Mouse (Mus musculus) urinary bladder, postnatal 4 days (tissue): Measurements from ENCODE around the gene Neil1.

ENCODE experiments used
- DNase-seq, 2 experiments: peaks; one replicate each; pipeline ENCODE4 v3.0.0; 2021 to 2022; ENCODE audit warnings: low spot score in 2 of 2

Gene Neil1

GRCm38 (mm10) chr9:57148144-57148878 is at the start of gene Neil1:
TSS of gene Neil1 (minus strand) at chr9:57148305.
- peak; percentile 75 to 76 for DNase-seq

DNA sequence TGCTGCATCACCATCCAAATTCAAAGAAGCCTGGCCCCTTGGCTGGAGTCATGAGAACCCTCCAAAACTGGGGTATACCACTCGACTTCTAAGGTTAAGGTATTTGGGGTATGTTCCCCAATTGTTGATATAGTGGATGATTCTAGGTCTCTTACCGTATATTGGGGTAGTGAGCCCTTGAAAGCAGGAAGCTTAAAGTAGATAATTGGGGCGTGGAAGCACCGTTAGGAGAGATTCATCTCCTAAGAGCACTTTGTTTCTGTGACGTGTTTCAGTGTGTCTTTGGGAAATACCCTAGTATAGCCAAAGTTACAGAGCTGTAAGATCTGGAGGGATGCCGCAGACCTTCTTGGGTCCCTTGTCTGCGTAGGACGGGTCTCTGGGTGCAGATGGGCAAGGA is 49.3 kb upstream of the Neil1 start:
- DNase-seq: no peak

- DNase-seq: no peak
These were observed 48.6 kb upstream of the Neil1 start for GRCm38 (mm10) chr9:57196708-57197107.

DNA sequence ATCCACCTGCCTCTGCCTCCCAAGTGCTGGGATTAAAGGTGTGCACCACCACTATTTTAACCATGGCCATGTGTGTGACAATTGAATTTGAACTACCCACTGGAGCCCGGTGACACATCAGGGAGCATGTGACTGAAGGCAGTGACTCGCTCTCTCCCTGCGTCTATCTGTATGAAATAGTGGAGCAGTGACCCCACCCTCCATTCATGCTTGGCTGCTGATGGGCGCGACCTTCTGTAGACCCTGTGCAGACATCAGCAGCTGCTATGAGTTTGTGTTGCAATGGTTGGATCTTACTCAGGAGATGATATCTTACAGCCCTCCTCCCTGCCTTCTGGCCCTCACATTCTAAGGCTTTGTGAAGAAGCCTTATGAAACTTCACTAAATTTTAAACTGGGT is 20.3 kb upstream of the Neil1 start:
- DNase-seq: no peak

- no peak for DNase-seq
These were observed 18.1 kb upstream of the Neil1 start for GRCm38 (mm10) chr9:57166173-57166572.

GRCm38 (mm10) chr9:57163137-57163536 is 15.0 kb upstream of the Neil1 start:
- no peak for DNase-seq

DNA sequence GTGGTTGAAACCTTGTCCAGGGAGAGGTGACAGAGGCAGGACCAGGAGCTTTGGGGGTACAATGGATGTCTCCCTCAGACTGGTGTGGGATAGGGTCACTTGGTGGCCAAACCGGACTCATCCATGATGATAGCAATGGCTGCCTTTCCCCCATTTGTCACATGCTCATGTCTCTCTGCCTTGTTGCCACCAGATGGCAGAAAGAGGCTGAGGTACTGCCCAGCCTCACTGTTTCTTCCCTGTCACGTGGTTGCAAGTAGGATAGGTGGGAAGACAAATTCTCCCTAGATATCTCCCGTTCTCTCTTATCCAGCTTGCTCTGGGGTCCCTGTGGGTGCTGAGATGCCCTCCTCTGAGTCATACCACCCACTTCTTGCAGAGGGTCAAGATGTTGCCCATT is 14.4 kb upstream of the Neil1 start:
- DNase-seq: no peak

- DNase-seq: no peak
These were observed 10.4 kb upstream of the Neil1 start for GRCm38 (mm10) chr9:57158506-57158905.

DNA sequence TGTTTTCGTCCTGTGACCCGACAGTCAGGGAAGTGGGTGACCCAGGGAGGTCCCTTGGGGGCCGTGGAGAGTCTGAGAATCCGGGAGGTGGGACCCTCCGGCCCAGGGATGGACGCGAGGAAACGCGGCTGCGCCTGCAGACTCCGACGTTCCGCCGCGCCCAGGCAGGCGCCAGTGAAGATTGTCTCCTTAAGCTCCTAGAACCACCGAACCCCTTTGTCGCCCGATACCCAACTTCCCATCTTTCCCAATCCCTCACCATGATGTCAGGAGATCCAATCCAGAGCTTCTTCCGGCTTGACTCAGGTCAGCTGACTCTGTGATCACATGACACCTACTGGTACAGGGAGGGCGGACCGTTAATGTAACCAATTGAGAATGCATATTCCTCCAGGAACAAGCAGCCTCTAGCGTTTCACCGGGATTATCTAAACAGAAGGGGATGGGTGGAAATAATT is 9.9 kb upstream of the Neil1 start, which contains the start of gene Commd4:
TSS of gene Commd4 (minus strand) at position 319 of the 458 bp plus-strand sequence.
- peak; percentile 80 to 94 for DNase-seq

DNA sequence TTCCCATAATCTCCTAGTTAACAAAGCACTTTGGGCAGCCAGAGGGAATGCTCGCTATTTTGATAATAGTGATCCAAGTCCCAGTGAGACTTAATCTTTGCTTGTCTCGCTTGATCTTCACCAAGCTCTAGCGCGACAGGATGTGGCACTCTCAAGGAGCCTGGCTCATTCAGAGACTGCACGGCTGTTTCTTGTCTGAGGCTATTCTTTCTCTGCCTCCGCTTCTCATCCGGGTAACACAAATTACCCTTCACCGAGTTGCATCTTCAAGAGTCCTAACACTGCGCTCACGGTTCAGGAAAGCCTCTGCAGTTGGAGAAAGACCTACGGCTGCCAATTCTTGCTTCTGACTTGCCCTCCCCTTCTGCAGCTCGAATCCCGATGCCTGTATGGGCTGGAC is 9.4 kb upstream of the Neil1 start:
- DNase-seq: no peak

- no peak for DNase-seq
These were observed 8.7 kb upstream of the Neil1 start for GRCm38 (mm10) chr9:57156823-57157222.

GRCm38 (mm10) chr9:57156383-57156782 is 8.3 kb upstream of the Neil1 start:
- DNase-seq: no peak

DNA sequence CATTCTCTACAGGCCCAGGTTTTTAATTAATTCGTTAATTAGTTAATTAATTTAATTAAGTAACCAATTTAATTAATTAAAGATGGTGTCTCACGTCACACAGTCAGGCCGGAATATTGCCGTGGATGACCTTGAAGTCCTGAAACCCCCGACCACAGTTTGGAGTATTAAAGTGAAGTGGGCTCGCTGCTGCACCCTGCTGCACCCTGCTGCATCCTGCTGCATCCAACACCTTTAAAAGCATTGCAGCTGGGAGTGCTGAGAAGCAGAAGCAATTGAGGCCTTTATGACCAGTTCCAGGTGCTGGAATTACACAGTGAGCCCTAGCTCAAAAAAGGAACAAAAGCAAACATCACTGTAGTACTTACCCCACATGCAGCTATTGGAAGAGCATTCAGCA is 4.2 kb upstream of the Neil1 start:
- no peak for DNase-seq

- DNase-seq: no peak
These were observed 2.1 kb upstream of the Neil1 start for GRCm38 (mm10) chr9:57150192-57150591.

DNA sequence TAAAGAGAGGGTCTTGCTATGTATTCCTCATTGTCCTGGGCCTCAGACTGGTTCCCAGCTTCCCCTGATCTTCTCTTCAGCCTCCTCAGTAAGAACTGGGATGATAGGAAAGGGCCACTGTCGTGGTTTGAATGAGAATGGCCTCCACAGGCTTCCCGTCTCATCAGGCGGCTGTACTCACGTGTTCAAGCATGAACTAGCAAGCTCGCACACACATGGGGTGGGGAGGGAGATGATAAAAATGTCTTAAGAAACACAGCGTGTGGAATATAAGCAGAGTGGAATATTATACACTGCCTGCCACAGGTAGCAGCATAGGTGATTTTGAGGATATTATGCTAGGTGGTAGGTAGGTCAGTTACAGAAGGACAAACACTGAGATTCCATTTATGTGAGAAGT is 916 bp upstream of the Neil1 start:
- no peak for DNase-seq

GRCm38 (mm10) chr9:57147205-57148143 is 631 bp downstream of the Neil1 start:
- no peak for DNase-seq

DNA sequence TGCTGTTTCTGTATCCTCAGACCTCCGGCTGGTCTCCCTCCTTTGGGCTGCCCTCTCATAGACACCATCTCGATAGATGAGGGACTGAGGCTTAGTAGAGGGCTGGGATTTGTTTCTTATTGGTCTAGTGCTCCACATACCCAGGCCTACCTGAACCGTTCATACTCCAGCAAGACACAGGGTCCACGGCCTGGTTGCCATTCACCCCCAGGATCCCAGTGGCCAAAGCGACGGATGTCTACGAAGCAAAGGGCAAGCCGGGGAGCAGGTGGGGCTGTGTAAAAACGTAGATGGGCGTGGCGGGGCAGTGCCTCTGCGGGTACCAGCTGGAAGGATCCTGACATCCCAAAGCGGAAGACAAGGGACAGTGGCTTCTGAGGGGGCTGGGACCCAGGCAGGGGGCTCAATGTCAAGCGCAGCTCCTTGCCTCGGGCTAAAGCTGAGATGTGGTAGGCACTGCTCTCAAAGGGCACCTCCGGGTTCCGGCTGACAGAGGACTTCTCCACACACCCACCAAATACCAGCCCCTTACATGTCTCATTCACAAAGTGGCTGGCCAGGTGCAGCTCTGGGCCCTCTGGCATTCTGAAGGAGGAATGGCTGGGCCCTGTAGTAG is 1.5 kb downstream of the Neil1 start:
- no peak for DNase-seq

DNA sequence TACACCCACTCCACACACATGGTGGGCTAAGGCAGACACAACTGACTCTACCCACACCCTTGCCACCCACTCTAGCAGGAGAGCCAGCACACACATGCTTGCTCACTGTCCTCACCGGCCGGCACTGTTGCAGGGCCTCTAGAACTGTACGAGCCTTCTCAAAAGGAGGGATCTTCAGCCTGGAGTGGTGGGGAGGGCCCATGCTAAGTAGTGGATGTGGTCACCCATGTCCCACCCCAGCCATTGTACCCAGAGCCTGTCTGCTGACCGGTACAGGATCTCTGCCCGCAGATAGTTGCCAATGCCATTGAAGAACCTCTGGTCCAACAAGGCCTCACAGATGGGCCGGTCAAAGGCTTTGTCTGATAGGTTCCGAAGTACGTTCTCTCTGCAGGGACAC is 3.3 kb downstream of the Neil1 start:
- no peak for DNase-seq

DNA sequence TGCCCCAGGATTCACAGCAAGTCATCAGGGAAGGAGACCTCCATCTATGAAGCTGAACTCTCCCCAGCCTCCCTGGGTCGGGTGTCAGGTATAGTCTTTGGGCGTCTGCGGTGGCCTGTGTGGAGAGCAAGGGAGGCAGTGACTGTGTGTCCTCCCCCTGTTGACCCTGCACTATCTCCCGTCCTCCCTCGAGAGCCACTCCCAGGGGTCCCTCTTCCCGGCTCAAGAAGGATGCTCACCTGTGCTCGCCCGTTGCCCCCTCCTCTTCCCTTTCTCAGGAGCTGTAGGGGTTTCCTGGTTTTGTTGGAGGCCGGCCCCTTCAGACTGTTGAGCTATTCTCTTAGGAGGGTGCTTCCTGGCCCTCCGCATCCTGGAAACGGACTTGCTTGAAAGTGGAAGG is 4.9 kb downstream of the Neil1 start:
- no peak for DNase-seq

- no peak for DNase-seq
These were observed 6.4 kb downstream of the Neil1 start for GRCm38 (mm10) chr9:57141417-57142353.

- no peak for DNase-seq
These were observed 8.5 kb downstream of the Neil1 start for GRCm38 (mm10) chr9:57139571-57139970.
